Mouse (Mus musculus) adrenal gland, postnatal 10 days (tissue): ENCODE results near the gene Gm20708. TPM values are rescaled to one million over a fixed set of nuclear protein-coding genes. Genes with fewer than 3 reads are reported as not detected.
"Not testable (repeated sequence)": the region's sequence is repeated elsewhere in the genome, so short reads cannot be mapped to it uniquely, and the experiment has no call there.

Source experiments
- DNase-seq: peaks from one replicate; pipeline ENCODE4 v3.0.0; 2021; ENCODE audit warnings: mixed read lengths
- total RNA-seq, 2 experiments: library from RNA; stranded (reverse); gene quantifications; 2 replicates each; pipeline ENCODE4 v1.2.3; 2021

Gene Gm20708
- total RNA-seq, 2 experiments from 2014 or later = 0.57 to 0.58 TPM

DNA sequence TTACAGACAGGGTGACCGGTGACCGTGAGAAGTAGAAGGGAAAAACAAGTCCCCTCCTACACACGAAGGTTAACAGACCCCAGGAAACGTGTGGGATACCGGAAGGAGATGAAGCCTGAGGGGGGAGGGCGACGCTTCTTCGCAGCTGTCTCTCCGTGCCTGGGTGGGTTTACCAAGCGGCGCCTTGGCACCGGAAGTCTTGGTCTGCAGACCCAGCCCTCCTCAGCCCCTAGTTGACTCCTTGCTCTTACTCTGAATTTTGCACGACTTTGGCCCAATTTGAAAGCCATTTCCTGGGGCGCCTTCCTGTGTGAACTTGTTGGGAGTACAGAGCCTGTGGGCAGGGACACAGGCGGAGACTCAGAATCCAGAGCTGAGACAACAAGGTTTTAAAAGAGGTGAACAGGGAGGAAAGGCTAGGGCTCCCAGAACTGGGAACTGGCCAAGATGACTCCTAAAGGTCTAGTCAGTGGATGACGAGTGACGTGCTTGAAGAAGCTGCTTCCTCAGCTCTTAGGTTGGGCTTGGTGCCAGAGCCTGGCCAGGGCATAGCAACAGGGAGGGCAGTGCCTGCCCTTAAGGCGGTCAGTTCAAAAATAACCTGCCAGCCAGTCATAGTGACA is 28.2 kb upstream of the Gm20708 start:
- DNase-seq = peak; percentile 88

DNA sequence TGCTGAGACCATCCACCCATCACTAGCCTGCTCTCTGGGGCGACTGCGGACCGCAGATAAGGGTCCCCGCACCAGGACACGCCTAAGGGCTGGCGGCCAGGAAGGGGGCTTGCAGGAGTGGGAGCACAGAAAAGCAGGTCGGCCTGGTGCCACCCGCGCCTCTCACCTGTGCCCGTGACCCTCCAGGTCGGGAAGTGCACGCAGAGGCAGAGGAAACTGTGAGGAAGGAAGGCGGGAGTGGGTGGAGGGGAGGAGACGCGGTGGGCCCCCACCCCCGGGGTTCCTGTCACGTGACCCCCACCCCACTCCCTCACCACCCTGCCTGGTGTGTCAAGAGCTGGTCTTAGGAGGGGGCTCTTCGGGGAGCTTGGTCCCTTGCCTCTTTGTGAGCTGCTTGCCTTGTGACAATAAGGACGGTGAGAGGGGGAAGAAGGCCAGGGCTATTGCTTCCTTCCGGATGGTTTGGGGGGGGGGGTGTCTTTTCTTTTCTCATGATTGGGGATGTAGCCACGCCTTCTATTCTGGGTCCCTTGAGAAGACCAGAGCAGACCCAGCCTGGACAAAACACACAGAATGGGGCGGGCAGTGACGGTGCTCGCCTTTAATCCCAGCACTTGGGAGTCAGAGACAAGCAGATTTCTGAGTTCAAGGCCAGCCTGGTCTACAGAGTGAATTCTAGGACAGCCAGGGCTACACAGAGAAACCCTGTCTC is 27.3 kb upstream of the Gm20708 start, which contains the start of the genes Tmc8 and Tmc6:
Gene Tmc8, plus strand, starts transcription at position 84 of the 712 bp plus-strand sequence.
Gene Tmc6, minus strand, starts transcription at position 206 of the 712 bp plus-strand sequence.
- peak; percentile 60 for DNase-seq

DNA sequence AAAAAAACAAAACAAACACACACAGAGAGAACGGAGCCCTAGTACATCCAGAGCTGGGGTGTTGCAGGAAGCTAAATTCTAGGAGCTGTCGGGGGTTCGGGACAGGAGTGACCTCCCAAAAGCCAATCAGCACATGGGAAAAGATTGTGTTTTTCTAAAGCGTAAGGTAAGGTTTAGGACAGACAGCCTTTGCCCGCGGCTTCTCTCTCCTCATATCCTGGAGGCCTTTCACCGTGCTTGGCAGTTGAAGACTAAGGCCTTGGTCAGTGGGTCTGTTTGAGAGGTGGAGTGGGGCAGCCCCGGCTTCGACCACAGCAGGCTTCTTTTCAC is 26.8 kb upstream of the Gm20708 start:
- no peak for DNase-seq

DNA sequence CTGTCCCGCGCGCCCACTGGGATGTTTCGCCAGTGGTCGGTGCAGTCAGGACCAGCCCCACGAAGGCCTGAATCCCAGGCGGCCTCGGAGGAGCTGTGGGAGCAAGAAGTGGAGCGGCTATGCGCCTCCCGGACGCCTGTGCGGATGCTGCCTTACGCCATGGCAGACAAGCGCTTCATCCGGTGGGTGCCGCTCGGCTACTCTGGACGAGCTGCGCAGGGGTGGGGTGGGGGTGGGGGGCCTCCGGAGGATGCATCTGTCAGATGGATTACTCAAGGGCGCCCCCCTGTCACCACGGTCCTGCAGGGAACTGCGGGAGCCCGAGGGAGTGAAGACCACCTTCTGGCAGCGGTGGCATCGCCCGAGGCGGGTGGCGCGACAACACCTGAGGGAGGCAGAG is 26.4 kb upstream of the Gm20708 start:
- DNase-seq = peak; percentile 71

DNA sequence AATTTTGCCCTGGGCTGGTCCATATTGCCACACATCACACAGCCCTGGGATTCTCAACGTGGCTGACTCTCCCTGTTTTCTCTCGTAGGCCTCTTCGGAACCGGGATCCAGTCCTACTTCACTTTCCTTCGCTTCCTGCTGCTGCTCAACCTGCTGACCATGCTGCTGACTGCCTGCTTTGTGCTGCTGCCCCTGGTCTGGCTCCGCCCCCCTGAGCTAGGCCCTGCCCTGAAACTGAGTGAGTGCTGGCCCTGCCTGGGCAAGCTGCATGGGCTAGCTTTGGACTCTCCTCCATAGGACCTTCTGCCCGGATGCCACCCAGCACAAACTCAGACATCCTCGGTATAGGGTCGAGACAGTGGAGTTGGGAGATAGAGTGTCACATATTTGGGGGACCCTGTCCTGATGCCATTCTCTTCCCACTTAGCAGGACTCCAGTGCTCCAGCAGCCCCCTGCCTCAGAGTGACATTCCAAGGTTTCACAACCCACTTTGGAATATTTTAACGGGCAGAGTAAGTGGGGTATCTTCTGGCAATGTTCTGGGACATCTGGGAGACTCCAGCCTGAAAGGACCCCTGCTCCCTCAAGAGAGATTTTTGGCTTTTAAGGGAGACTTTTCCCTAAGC is 25.7 kb upstream of the Gm20708 start:
- DNase-seq = peak; percentile 47

DNA sequence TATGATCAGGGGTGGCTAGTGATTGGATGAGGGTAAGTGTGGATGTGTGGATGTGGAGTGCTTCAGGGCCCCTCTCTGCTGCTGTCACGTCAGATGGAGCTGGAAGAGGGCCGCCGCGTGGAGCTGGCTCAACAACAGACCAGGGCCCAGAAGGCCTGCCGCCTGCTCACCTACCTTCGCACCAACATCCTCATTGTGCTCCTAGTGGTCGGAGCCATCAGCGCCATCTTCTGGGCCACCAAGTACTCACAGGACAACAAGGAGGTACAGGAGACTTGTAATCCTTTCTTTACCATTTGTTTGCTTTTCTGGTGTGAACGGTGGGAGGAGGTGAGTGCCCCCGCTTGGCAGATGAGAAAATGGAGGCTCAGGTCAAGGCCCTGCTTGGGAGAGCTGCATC is 23.2 kb upstream of the Gm20708 start:
- DNase-seq = peak; percentile 77

DNA sequence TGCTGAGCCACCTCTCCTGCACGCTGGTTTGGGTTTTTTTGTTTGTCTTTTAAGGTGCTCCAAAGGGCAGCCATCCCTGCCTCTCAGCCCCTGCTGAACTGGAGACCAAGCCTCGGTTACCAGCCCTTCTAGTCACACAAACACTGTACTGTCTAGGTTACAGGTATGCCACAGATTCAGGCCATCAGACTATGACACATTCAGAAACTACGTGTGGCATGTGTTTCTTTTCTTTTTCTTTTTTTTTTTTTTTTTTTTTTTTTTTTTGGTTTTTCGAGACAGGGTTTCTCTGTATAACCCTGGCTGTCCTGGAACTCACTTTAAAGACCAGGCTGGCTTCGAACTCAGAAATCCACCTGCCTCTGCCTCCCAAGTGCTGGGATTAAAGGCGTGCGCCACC is 21.0 kb upstream of the Gm20708 start:
- DNase-seq = not testable (repeated sequence)

DNA sequence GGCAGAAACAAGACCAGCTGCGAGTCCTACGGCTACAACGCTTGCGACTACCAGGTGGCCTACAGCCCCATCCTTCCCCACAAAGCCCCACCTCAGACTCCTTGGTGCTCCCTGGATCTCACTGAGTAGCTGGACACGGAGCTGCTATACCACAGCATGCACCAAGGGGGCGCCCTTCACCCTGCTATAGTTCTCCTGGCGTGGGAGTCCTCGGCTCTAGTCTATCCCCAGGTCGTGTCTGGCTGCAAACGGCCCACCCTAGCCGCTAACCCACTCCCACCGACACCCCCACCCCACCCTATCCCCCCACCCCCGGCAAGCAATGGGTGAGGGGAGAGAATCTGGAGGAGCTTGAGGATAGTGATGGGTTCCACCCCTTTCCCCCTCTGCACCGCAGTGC is 19.2 kb upstream of the Gm20708 start:
- DNase-seq = peak; percentile 87

DNA sequence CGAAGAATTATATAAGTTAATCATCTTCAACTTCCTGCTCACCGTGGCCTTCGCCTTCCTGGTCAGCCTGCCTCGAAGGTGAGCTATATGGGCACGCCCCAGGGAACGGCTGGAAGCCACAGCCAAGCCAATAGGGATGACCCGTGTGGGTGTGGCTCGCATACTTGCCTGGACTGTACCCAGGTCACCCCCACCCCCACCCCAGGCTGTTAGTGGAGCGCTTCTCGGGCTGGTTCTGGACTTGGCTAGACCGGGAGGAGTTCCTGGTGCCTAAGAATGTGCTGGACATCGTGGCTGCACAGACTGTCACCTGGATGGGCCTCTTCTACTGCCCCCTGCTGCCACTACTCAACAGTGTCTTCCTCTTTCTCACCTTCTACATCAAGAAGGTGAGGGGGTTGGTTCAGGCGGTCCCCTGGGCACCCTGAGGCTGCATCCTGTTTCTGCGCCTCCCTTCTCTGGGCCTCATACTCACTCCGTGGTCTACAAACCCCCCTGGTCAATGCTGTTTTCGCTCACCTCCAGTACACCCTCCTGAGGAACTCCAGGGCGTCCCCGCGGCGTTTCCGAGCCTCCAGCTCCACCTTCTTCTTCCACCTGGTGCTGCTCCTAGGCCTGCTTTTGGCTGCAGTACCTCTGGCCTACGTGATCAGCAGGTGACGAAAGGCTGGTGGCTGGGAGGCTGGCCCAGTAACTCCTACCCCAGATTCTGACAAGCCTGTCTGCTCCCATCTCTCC is 18.6 kb upstream of the Gm20708 start:
- no peak for DNase-seq

DNA sequence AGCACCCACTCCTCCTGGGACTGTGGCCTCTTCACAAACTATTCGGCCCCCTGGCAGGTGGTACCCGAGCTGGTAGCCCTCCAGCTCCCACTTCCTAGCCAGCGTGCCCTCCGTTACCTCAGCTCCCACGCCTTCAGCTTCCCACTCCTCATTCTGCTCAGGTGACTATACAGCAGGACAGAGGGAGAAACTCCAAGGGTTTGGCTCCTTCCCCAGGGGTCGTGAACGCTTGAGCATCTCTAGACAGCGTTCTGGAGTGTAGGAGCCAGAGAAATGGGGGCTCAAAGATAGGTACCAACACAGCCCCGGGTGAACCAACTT is 18.1 kb upstream of the Gm20708 start:
- DNase-seq = no peak

DNA sequence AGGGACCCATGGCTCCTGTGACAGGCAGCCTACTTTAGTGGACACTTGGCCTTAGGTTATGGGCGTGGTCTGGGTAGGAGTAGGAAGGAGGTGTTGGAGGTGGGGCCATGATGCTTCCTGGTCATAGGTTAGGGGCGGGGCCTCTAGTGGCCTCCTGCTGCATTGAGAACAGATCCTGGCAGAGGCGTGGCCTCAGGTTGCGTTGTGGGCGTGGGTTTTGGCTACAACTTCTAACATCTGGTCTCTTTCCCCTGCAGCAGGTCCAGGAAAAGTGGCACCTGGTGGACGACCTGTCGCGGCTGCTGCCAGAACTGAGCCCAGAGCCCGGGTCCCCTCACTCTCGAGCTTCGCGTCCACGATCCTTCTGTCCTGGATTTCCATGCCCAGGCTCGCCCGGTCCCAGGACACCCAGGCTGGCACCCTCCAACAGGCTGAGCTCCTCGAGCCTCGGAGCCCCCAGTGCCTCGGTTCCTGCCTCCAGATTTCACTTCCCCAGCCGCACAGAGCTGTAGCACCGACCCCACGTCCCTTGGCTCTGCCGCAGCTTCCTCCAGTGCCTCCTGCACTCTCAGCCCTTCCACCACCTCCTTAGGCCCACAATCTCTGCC is 17.1 kb upstream of the Gm20708 start:
- DNase-seq = peak; percentile 60

DNA sequence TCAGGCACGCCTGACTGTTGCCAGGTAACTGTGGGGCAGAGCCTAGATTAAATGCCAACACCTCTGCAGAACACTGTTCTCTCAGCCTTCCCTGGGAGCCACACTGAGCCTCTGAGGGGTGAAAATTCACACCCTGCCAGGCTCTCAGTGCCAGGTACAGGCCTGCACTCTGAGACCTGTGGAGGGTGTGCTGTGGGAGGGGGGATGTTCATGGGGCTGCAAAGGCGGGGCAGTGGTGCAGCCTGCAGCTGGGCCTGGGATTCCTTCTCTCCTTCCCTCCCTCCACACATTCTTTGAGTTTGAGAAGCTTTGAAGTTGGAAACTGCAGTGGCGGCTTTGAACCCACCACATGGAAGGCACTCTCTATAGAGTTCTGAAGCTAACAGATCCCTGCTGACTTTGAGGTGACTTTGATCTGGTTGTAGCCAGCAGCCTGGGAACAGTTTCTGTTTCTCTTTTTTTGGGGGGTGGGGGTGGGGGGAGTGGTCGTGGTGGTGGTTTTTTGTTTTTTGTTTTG is 15.4 kb upstream of the Gm20708 start:
- DNase-seq = no peak

DNA sequence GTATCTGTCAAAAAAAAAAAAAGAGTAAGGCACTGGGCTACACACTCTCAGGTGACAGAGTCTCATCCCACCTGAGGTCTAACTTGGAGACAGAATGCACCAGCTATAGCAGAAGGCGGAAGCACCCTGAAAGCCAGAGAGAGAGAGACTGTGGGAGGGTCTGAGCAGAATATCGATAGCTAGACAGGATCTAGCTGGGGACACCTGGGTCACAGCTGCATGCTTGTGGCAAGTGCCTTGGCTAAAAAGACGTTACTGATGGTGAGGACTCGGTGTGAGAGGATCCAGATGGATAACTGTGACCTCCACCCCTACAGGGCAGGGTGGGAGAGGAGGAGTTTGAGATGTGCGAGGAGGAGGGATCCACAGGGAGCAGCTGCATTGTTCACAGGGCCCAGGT is 12.5 kb upstream of the Gm20708 start:
- no peak for DNase-seq

DNA sequence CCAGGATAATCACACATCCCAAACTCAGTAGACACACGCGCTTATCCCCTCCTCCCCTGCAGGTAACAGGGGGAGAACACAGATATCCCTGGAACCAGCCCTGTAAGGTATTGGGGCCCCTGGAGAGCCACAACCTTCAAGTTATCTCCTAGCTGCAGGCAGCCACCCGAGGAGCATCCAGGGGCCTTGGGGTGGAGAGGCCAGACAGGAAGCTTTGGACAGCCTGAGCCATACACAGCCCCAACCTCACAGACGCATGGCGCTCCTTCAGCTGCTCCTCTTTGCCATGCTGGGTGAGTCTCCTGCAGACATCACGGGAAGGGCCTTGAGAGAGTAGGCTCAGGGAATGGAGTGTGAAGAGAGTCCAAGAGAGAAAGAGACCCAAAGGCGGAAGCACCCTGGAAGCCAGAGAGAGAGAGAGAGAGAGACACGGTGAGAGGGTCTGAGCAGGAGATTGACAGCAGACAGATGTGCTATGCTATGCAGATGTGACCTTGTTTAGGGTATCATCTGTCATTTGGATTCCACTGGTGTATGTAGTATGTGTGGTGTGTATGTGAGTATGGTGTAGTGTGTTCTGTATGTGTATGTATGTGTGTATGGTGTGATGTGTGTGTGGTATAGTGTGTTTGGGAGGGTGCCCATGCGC is 11.8 kb upstream of the Gm20708 start, which contains the start of gene 6030468B19Rik:
Gene 6030468B19Rik, plus strand, starts transcription at position 150 of the 649 bp plus-strand sequence.
- DNase-seq = no peak

DNA sequence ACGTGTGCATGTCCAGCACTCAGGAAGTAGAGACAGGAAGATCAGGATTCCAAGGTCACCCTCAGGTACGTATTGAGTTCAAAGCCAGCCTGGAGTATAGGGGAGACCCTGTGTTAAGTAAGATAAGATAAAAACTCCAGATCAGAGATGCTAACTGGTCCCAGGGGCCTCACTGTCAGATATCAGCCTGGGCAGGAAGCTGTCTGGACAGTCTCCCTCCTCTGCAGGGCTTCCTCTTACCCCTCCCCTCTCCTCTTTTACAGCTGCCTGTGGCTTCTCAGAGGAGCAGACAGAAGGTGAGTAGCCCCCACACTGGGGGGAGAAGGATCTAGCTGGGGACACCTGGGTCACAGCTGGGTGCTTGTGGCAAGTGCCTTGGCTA is 11.3 kb upstream of the Gm20708 start:
- no peak for DNase-seq

DNA sequence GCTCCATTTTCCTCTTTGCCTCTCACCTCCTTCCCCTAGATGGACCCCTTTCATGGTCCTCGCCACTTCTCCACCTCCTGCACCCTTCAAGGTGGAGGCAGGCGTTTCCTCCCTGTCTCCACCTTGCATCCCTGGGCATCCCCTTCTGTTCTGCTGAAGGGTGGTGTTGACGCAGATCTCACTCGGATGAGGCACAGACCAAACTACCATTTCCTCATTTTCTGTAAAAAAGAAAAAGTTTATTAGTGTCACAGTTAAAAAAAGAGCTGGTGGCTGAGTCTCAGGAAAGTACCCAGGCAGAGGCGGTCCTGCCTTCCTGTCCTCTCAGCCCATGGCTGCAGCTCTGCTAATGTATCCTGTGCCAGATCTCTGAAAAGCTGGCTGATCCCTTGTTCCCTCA is 10.3 kb upstream of the Gm20708 start:
- no peak for DNase-seq

DNA sequence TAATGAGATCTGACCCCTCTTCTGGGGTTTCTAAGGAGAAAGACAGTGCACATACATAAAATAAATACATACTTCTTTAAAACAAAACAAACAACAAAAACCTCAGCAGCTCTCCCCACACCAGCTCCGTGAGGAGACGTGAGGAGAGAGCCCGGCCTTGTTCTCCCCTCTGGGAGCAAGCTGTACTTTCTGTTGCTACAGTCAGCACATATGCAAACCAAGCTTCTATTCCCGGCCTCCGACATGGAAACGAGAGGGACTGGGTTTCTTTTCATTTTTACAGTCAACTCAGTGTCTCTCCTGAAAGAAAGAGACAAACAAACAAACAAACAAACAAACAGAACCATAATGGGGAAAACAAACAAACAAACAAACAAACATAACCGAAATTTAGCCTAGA is 9.4 kb upstream of the Gm20708 start:
- DNase-seq = no peak

DNA sequence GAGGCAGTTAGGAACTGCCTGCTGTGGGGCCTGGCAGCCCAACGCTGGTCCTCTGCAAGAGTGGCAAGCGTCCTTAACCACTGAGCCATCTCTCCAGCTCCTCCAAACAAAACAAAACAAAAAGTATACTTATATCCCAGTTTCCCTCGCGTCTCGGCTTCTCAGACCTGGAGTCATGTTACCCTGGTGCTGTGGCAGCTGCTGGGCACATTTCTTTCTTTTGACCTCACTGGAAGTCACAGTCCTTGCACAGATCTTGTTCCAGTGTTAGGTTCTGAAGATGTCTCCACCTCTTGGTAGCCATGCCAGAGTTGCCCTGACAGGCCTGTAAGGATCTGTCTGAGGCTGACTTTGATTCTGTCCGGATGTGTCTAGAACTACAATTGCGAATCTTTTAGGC is 7.8 kb upstream of the Gm20708 start:
- DNase-seq = no peak

DNA sequence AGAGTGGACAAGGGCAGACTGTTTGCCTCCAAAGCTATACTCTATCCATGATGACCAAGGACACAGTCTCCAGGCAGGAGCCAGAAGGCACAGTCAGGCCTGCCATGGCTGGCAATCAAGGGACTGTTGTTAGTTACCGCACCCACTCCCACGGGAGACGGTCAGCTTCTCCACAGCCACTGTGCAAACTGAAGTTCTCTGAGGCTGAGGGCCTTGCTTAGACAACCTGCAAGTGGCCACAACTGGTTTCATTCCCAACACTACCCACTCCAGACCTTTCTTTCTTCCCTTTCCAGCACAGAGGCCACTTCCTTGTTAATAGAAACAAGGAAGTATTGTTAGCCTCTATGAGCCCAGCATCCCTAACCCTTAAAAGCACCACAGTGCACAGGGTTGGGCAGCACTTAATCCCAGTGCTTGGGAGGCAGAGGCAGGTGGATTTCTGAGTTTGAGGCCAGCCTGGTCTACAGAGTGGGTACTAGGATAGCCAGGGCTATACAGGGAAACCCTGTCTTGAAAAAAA is 6.2 kb upstream of the Gm20708 start:
- DNase-seq = no peak

DNA sequence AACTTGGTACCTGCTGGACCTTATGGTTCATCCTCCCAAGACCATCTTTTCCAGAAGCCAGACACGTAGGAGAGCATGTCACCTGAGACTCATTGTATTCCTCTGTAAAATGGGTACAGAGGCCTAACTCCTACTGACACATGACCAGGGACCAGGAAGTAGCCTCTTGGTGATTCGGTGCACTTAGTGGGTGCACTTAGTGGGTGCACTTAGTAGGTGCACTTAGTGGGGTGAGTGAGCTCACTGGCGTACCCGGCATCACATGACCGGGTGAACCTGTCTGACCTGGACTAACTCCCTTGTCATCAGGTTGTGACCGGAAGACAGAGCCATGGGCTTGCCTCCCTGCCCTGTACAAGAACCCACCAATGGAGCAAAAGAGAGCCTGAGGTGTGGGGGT is 2.7 kb upstream of the Gm20708 start:
- DNase-seq = no peak

DNA sequence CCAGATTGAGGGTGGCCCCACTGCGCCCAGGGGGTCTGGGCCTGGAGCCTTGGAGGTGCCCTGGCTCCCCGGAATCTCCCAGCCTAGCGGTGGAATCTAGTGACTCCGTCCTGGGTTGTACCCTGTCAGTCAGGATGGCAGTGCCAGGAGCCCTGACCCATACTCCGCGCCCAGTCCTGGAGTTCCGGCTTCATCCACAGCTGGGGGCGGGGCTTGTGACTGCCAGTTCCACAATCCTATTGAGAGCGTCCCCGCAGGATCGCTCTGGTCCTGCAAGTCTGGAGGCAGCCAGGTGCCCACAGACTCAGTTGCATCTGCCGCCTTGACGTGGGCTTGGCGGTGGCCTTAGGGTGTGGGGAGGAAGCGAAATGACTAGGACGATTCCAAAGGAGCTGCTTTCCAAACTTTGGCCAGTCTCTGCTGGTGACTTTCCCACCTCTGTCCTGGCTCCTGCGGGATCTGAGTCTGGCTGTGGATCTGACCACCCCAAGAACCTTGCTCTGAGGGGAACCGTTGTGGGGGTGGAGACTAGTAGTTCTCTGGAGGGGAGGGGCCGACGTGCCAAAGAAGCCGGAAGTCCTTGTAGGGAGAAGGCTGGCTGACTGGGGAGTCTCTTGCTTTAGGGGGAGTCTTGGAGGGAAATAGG is 1.1 kb downstream of the Gm20708 start:
- DNase-seq = peak; percentile 94
